Mouse (Mus musculus) skeletal muscle tissue, adult 2 months (tissue): ENCODE data around the gene Stx11.

ENCODE experiments used
- DNase-seq: peaks from one replicate; pipeline ENCODE4 v3.0.0-alpha.2; 2012; ENCODE audit warnings: low read depth, low spot score

Stx11 gene

DNA sequence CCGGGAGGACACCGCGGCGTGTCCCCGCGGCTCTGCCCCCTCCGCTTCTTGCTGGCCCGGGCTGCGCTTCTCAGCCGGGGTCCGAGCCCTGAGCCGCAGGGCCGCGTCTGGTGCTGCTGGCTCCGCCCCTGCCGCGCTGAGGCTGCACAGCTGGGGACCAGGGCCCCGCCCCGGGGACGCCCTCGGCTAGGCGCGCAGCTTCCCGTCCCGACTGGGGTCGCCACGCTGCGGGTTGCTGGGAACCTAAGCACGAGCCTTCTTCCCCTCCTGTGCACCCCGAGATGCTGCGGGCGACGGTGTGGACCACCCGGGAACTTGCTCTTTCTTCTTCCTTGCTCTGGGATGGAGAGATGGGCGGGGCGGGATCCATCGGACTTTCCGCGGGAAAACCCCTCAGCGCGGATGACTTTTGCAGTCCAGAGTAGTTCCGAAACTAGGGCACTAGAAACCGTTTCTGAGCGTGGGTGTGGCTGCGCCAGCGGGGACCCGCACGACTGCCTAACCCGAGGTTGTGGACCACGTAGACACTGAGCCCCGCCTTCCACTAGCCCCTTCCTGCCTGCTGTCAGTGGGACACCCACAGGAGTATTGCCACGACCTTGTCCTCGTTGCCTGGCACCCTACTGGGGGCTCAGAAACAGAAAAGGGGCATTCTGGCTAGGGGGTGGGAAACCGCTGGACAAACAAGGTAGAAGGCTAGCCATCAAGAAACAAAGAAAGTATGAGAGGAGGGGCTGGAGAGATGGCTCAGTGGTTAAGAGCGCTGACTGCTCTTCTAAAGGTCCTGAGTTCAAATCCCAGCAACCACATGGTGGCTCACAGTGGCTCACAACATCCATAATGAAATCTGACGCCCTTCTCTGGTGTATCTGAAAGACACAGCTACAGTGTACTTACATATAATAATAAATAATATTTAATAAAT lies at the start of gene Stx11:
Gene Stx11, minus strand, starts transcription at position 148 of the 925 bp plus-strand sequence.
- DNase-seq, result peak; percentile 9

DNA sequence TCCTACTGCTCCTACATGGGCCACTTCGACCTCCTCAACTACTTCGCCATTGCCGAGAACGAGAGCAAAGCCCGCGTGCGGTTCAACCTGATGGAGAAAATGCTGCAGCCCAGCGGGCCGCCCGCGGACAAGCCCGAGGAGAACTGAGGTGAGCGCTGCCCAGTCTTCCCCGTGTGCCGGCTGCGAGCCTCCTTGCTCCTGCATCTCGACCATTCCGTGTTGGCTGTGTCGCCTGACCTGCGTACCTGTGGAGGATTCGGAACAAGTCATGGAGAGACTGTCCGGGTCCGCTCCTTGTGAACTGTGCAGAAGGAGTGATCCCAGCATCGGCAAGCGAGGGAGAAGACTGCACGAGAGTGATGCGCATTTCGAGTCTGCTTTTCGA lies 44.6 kb upstream of the Stx11 start:
- no peak for DNase-seq

DNA sequence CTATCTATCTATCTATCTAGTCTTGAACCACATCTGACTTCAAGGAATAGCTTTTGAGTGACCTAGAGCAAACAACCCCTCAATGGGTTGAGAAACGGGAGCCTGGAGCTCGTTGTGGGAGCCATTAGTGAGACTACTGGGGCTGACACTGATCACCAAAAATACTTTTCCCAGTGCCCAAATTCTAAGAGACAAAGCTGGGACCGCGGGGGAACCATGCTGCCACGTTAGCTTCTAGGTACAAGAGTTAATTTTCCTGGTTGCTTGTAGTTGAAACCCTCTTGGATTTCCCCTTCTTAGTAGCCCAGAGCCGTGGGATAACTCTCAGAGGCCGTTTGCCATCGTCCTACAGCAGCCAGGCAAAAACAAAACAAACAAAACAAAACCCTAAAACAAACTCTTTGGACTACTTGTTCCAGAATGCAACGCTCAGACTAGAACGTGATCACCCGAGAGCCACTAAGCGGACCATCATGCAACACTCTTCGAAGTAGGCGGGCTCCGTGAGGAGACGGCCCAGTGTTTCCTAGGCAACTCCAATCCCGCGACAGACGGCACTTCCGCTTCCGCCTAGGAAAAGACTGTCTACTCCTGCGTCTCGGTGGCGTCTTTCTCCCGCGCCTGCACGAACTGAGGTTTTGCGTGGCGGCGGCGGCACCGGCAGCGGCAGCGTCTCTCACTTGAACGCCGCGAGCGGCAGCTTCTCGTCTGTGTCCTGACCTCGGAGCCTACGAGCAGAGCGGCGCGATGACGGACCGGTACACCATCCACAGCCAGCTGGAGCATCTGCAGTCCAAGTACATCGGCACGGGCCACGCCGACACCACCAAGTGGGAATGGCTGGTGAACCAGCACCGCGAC lies 44.0 kb upstream of the Stx11 start:
- peak; percentile 96 for DNase-seq

DNA sequence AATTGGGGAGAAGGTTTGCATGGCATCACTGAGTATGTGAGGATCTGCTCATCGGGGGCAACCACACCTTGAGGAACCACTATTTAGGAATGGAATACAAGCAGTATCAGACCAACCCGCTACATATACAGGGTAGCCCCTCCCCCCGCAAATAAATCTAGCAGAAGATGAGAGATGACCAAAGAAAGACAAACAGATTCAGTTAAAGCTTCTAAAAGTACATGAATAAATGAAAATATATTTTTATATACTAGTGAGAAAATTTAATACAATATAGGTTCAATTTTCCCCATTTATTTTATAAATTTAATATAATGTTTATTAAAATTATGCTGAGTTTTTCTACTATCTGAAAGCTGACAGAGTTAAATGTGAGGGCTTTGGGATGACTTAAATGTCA lies 40.9 kb upstream of the Stx11 start, which contains the start of gene Sf3b5:
Gene Sf3b5, plus strand, starts transcription at position 301 of the 400 bp plus-strand sequence.
- no peak for DNase-seq

DNA sequence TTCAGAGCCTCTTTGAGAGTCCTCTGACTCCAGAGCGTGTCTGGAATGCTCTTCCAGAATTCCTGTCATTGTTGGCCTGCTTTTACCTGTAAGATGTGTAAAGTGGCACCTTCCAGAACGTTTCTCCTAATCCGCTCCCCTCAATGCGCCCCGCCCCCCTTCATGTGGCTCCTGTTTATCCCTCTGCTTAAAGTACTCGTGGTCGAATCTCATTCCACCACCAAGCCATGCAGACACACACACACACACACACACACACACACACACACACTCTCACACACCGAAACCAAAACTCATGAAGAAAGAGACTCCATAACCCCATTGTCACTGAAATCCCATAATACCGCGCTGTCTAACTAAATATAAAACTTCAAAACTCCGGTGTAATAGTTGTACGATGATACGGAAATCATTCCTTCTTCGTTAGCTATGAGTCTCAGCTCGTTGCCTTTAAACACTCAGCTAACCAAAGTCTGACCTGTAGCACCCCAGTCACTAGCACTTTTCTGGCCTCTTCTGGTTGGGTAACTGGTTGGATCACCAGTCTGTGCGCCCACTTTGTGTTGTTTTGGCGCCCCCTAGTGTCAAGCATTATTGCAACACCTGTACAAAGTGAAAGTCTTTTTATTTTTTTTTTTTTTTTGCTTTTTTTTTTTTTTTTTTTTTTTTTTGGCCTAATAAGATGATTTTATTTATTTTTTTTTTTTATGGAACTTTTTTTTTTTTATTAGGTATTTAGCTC lies 32.8 kb upstream of the Stx11 start:
- peak; percentile 80 for DNase-seq

DNA sequence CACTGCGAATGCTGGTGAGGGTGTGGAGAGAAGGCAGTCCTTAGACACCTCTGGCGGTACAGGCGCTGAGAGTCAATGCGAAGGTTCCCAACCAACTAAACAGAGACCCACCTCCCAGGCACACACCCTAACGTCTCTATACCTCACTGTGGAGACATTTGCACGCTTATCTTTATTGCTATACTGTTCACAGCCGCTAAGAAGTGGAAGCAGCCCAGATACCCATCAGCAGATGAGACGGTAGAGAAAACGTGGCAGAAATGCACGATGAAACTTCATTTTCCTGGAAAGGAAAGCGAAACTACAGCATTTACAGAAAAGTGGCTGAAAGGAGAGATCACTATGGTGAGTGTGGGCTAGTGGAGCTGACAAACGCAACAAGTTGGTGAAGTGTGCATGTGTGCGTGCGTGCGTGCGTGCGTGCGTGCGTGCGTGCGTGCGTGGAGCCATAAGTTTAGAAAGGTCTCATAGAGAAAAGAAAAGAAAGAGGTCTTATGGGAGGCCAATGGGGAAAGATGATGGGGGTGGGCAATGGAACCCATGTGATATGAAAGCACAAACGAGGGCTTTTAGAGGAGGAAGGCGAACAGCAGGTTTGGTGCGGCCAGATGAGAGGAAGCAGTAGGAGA lies 29.4 kb upstream of the Stx11 start:
- DNase-seq, result no peak

DNA sequence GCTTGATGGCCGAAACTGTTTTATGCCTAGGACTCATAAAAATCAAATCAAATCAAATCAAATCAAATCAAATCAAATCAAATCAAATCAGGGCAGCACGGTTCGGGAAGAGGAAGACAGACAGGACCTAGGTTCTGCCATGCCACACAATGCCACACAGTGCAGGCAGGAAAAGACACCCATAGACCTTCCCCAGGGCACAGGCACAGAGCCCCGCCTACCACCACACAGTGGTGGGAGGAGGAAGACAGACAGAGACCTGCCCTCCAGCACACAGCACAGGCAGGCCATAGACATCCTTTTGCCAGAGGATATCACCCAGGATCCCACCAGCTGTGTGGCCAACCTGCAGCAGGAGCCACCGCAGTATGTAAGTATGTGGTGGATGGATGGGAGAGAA lies 27.9 kb upstream of the Stx11 start:
- no peak for DNase-seq

DNA sequence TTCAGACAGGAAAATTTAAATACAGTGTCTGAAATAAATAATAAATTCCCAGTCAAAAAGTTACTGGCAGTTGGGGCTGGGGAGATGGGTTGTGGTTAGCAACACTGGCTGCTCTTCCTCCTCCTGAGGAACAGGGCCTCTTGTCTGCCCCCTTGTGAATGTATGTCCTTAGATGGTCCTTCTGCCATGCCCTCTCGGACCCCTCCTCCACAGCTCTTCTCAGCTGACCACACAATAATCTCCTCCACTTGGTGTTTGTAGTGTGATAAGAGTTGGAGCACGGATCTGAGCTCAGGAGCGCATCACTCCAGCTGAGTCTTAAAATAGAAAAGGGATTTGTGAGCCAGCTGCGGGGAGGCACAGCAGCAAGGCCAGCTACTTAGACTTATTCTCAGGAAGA lies 22.8 kb upstream of the Stx11 start:
- DNase-seq, result no peak

DNA sequence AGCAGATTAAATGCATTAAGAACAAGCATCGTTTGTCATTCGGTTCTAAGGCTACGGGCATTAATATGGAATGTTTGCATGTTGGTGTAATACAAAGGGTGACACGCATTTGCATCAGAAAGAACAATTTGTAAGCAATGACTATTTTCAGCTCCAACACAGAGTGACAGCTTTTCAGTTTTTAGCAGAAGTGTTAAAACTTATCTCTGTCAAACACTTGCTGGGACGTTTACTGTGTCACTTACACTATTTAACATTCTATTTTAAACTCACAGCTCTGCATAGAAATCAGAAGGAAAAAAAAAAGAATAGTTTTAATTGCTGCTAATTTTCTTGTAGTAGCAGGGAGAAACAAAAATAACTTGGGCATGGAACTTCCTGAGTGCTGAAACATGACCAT lies 22.4 kb upstream of the Stx11 start:
- no peak for DNase-seq

DNA sequence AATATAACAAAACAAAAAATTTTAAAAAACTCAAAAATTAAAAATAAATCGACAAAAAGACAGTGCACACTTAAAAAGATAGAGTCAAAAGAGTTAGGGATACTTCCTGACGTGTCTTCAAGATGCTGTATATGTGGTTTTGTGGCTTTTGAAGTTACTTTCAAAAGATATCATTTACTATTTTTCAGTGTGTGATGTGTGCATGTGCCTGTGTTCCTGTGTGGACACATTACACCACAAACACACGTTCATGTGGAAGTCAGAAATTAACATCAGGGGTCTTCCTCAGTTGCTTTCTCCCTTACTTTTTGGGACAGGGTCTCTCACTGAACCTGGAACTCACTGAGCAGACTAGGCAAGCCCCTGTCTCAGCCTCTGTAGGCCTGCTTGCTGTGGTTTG lies 20.9 kb upstream of the Stx11 start:
- no peak for DNase-seq

DNA sequence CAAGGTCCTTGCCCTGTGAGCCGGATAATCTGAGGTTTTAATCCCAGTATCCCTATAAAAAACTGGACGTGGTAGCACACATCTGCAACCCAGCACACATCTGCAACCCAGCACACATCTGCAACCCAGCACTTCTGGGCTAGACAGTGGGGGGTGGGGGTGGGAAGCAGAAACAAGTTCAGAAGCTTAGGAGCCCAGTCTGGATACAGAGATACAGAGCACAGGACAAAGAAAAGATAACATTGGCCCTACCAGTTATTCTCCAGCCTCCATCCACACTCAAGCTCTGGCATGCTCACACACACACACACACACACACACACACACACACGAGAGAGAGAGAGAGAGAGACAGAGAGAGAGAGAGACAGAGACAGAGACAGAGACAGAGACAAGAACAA lies 19.4 kb upstream of the Stx11 start:
- DNase-seq, result no peak

DNA sequence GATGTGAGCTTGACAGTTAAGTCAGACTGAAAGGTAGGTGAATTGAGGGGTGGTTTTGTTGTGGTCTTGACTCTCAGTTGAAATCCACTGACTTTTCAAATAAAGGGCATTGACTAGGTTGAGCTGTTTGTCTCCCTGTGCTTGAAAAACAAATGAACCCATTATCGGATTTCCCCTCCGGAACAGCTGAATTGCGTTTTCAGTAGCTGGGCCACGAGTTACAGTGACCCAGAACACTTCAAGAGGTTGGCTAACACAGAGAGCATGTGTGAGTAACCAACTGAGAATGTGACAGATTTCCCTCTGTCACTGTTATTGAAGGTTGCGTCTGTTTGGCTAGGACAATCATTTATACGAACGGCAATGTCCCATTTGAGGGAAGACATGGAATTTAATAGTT lies 17.0 kb upstream of the Stx11 start:
- DNase-seq, result no peak

DNA sequence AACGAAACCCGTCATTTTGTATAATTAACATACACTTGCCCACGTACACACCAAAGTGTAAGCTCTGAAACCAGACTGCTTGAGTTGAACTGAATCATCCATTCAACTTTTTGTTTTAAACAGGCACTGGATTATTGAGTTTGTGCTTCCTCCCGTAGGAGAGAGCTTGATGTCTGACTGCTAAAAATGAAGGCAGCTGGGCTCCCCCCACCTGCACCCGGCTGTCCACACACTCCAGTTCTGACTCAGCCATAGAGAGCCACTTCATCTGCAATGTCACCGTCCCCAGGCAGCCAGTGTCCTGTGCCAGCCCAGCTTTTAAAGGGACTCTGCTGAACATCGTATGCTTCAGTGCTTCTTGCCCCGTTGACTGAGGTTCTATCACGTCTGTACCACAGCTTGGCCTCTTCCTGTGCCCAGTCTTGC lies 13.7 kb upstream of the Stx11 start:
- DNase-seq, result no peak

DNA sequence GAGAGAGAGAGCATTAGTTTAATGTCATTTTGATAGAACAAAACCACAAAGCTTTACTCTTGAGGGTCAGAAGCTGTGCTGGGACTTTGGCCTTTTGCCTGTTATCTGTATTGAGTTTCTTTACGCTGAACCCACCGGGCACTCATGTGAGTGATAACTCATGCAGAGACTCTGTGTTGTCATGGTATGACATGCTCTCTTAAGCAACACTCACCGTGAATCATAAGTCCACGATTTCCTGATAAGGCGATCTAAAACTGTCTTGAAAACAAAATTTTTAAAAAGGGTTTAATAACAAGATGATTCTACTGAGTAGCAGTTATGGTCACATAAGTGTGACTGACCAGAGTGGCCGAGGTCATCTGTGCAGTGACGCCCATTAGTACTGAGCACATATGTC lies 12.5 kb upstream of the Stx11 start:
- DNase-seq, result no peak

DNA sequence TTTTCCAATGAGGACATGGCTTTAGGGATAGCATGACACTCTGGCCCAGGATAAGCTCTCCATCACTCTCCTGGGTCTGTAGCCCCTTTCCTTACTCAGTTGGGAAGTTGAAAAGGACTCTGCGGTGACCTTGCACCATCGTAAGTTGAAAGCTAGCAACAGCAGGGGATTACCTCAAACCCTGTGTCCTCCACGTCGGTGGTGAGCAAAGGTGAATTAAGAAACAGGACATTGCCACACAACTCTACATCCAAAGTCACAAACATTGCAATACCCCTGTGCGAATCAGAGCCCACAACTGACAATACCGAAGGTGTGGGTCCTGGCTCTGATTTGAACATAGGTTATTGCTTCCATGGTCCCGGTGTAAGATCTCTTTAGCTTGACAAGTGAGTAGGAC lies 11.9 kb upstream of the Stx11 start:
- DNase-seq, result no peak

DNA sequence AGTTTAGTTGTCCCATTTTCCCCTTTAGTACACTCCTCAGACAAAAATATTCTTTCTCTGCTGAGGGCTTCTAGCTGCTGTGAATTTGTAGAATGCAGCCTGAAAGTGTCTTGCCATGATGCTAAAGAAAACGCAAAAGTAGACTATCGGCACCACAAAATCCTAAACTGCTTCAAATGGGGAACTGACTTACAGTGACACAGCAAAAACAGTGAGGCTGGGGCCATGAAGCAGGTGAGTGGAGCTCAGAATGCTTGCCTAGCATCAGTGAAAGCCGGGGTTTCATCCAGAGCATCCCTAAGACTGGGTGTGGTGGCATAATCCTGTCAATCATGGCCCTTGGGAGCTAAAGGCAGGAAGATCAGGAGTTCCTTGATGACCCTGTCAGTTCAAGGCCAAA lies 11.4 kb upstream of the Stx11 start:
- no peak for DNase-seq

DNA sequence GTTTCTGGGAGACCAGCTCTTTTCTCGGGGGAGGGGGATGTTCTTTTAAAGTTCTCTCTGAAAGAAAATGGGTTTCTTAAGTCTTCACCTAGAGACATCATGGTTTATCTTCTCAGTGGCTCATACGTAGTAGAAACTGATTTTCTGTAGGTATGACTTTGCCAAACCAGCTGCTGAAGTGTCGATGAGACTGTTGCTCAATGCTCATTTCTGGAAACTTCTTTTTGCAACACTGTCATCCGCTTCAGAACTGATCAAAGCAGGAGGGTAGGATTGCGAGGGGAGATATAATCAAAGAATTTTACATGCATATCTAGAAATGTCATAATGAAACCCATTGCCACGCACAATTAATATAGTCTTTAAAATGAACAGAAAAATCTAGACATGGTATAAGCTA lies 10.5 kb upstream of the Stx11 start:
- DNase-seq, result no peak

DNA sequence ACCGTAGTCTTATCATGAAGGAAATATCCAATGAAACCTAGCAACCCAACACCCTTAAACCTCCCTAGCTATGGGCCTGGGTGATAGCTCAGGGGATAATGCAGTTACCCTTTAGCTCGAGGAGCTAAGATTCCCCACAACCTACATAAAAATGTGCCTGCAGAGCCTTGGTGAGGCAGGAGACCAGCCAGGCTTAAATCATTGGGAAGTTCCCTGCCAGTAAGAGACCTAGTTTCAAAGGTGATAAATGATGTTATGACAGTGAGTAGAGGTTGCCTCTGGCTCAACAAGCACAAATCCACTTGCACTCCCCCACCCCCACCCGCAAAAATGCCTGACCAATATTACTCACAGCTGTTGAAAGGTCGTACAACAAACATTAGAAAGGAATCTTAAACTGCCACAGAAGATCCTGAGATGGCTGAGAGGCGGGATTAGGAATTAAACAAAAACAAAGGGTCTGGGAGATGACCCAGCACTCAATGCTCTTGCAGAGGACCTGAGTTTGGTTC lies 1.6 kb upstream of the Stx11 start:
- no peak for DNase-seq

DNA sequence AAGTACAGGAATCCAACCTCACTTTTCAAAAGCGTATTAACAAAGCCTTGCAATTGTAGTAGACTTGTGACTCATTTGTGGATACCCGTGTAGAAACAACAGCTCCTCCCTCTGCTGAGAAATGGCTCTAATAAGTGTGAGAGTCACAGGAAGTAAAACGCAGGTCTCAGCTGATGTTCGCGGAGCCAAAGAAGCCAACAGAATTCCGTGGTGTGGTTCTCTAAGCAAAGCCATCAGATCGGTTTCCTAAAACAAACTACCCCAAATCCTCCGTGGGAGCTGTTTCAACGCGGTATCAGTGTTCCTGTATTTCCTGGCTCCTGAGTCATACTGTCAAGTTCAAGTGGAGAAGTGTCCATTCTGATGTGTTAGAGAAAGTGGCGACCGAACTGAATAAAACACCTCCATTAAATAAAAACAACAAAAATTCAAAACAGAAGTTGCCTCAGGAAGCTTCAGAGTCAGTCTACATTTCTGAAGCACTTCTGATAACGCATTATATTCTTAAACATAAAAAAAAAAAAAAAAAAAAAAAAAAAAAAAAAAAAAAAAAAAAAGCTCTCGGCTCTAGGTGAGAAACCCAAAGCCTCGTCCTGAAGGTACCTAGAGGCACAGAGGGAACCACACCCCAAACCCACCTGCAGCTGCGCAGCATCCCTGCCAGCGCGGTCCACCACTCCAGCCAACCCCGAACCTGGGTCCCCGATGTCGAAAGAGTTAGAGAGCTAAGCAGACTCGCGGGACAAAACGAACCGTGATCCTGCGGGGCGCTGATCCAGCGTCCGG lies 543 bp downstream of the Stx11 start:
- DNase-seq, result no peak

DNA sequence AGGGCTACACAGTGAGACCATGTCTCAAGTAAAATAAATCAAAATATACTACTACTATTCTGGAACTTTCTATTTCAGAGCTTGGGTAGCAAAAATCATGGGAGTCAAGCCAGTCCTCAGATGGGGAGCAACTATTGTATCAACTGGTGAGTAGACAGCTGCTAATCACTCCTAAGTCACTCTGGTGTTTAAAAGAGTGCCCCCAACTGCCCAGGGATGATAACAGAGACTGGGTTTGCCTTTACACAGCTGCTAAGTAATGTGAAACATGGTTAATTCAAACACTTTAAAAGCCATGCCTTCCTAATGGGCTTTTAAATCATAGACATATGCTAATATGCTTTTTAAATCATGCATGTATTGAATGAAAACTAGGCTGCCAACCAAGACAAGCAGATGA lies 1.9 kb downstream of the Stx11 start:
- DNase-seq, result no peak
